Mouse (Mus musculus) bone marrow macrophage, adult 2 months (primary cell): ENCODE results near the gene Atg101.

Experiments
- CTCF ChIP-seq: IDR thresholded peaks from 2 replicates; pipeline ENCODE4 v1.5.1; 2012; ENCODE audit warnings: low read depth, mild to moderate bottlenecking, low read length, moderate library complexity
- POLR2A ChIP-seq: IDR thresholded peaks from 2 replicates; pipeline ENCODE4 v1.6.1; 2012; ENCODE audit warnings: mild to moderate bottlenecking, low read depth, low read length, borderline replicate concordance

DNA sequence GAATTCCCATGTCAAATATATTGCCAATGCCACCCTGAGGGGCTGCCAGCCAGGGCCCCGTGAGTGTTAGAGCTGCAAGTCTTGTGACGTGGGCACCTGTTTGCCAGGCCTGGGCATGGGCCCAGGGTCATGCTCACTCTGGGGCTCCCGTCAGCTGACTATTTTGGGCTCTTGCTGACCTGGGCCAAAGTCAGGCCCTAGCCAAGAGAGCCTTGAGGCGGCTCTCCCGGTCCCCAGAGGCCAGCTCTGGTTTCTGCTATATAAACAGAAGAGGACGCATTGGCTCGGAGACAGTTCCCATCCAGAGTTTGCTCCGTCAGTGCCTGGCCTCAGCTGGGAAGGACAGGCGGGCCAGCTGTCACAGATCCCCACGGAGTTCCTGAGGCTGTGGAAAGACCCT is 23.7 kb upstream of the Atg101 start:
- TF ChIP-seq POLR2A: no peak
- TF ChIP-seq CTCF: no peak
